Mouse (Mus musculus) G1E (cell line): ENCODE measurements around the gene Dnaaf5.

Experiments used
- CTCF ChIP-seq: IDR thresholded peaks from 2 replicates; pipeline ENCODE4 v1.5.1; 2012; ENCODE audit warnings: low read depth, low read length, inconsistent platforms, mixed read lengths
- GATA1 ChIP-seq: IDR thresholded peaks from 2 replicates; pipeline ENCODE4 v1.6.1; 2012; ENCODE audit warnings: borderline replicate concordance, low read length, inconsistent platforms, mixed read lengths
- GATA2 ChIP-seq: IDR thresholded peaks from 2 replicates; pipeline ENCODE4 v1.6.1; 2012; ENCODE audit warnings: low read depth, low read length, inconsistent platforms, borderline replicate concordance
- POLR2AphosphoS5 ChIP-seq: IDR thresholded peaks from 2 replicates; pipeline ENCODE4 v1.6.1; 2012; ENCODE audit warnings: low read depth, low read length, inconsistent platforms; ENCODE audit not compliant: insufficient replicate concordance

- no peak for TF ChIP-seq CTCF
- no peak for TF ChIP-seq GATA1
- TF ChIP-seq POLR2AphosphoS5: no peak
- TF ChIP-seq GATA2: no peak
Measured at GRCm38 (mm10) chr5:139149681-139150602, at the start of gene Dnaaf5, which contains the start of gene Prkar1b.
